Mouse (Mus musculus) brain, embryonic 14.5 days (tissue): ENCODE measurements around the gene Ubap2l.

ENCODE experiments used
- CTCF ChIP-seq: fragments of 200-500 bp; IDR thresholded peaks from 2 replicates; pipeline ENCODE4 v1.5.1; 2012; ENCODE audit warnings: inconsistent platforms, mild to moderate bottlenecking, moderate library complexity, borderline replicate concordance; ENCODE audit not compliant: insufficient read depth, insufficient read length; ENCODE audit errors: extremely low read depth
- POLR2A ChIP-seq: fragments of 200-500 bp; IDR thresholded peaks from 2 replicates; pipeline ENCODE4 v1.6.1; 2012; ENCODE audit warnings: mild to moderate bottlenecking, inconsistent platforms, borderline replicate concordance; ENCODE audit not compliant: poor library complexity, insufficient read depth, insufficient read length, severe bottlenecking; ENCODE audit errors: extremely low read depth

GRCm38 (mm10) chr3:89963221-89963763 lies 89.1 kb downstream of the Ubap2l start, which contains the start of gene Atp8b2:
- TF ChIP-seq CTCF = no peak
- TF ChIP-seq POLR2A = peak; percentile 53; the same call in 1 of the 2 replicates
